Mouse (Mus musculus) cortical plate, adult 2 months (tissue): Measurements from ENCODE around the gene Erich6b.

Experiments used
- CTCF ChIP-seq: fragments of 200-500 bp; IDR thresholded peaks from 2 replicates; pipeline ENCODE4 v1.5.1; 2011; ENCODE audit warnings: mild to moderate bottlenecking, control low read depth, low read length; ENCODE audit not compliant: insufficient read depth; ENCODE audit errors: extremely low read depth
- POLR2A ChIP-seq: fragments of 200-500 bp; IDR thresholded peaks from 2 replicates; pipeline ENCODE4 v1.6.1; 2011; ENCODE audit warnings: mild to moderate bottlenecking, low read length, control low read depth; ENCODE audit not compliant: insufficient read depth; ENCODE audit errors: extremely low read depth

DNA sequence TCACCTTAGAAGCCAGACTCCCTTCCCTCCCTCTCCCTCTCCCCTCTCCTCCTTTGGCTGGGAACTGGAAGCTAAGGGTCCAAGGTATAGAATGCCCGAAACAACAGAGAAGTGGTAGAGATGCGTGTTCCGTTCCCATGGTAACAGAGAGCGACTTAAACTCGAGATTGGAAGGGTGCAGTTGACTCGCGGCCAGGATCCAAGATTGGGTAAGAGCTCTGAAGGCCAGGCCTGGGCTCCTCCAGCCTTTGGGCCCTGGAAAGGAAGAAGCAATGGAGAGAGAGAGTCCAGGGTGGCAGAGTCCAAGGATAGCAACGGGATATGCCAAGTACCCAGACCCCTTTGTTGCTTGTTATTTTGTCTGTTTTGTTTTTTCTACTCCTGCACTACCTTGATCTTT is at the start of gene Erich6b:
- TF ChIP-seq CTCF, result no peak
- TF ChIP-seq POLR2A, result no peak
